Mouse (Mus musculus) layer of hippocampus, adult 2 months (tissue): ENCODE measurements at regions not wholly inside any gene's neighbourhood (a gene's known extent, or its start where the extent isn't known, plus 50 kb on each side); places are given as distances from the start of the nearest gene placed in this dataset.
A peak's percentile ranks its signal among the peaks of the same experiment; 100 is the strongest.

Experiments
- DNase-seq, 2 experiments: peaks; one replicate each; pipeline ENCODE4 v3.0.0; 2022; ENCODE audit warnings: low spot score in 2 of 2
- H3K27ac ChIP-seq: fragments of 200-600 bp; 2 replicates; pipeline ENCODE4 v1.8.1; 2022
- H3K4me3 ChIP-seq: fragments of 200-600 bp; 2 replicates; pipeline ENCODE4 v1.8.1; 2022; ENCODE audit warnings: mild to moderate bottlenecking
- CTCF ChIP-seq: fragments of 200-600 bp; conservative IDR thresholded peaks from 2 replicates; pipeline ENCODE4 v1.8.1; 2022; ENCODE audit warnings: antibody characterized with exemption, mild to moderate bottlenecking, moderate library complexity

- Histone ChIP-seq H3K4me3 (no peak overlapping the region), H3K27ac (no peak overlapping the region)
- peak in 1 of 2 experiments; percentile 35 for DNase-seq
- TF ChIP-seq CTCF = peak; percentile 31
Observed at GRCm38 (mm10) chr4:83166867-83167814, 115.0 kb upstream of the Frem1 start.

- no peak for DNase-seq
- no peak for TF ChIP-seq CTCF
- H3K27ac ChIP-seq = no peak overlapping the region
- H3K4me3 ChIP-seq = no peak overlapping the region
Observed at GRCm38 (mm10) chr4:83146740-83147139, 94.6 kb upstream of the Frem1 start.

- no peak for TF ChIP-seq CTCF
- DNase-seq = no peak
- H3K4me3 ChIP-seq = no peak overlapping the region
- H3K27ac ChIP-seq = no peak overlapping the region
Observed at GRCm38 (mm10) chr4:83145738-83146217, 93.6 kb upstream of the Frem1 start.

- TF ChIP-seq CTCF = peak; percentile 48
- no peak for DNase-seq
- Histone ChIP-seq H3K27ac (no peak overlapping the region), H3K4me3 (no peak overlapping the region)
Observed at GRCm38 (mm10) chr4:83144781-83145517, 92.8 kb upstream of the Frem1 start.

- DNase-seq = no peak
Observed at GRCm38 (mm10) chr4:83141736-83142135, 89.6 kb upstream of the Frem1 start.

GRCm38 (mm10) chr4:83122668-83123005 is 70.5 kb upstream of the Frem1 start:
- Histone ChIP-seq H3K4me3 (no peak overlapping the region), H3K27ac (no peak overlapping the region)
- TF ChIP-seq CTCF = no peak
- no peak for DNase-seq

More at GRCm38 (mm10) chr4:83141736-83142135, 89.6 kb upstream of the Frem1 start:
- no peak overlapping the region for H3K4me3 ChIP-seq
- no peak for TF ChIP-seq CTCF
- H3K27ac ChIP-seq = no peak overlapping the region

- DNase-seq = no peak
- TF ChIP-seq CTCF = no peak
- H3K4me3 ChIP-seq = no peak overlapping the region
- no peak overlapping the region for H3K27ac ChIP-seq
Observed at GRCm38 (mm10) chr4:83122003-83122667, 70.0 kb upstream of the Frem1 start.

GRCm38 (mm10) chr4:83108659-83108967 is 56.5 kb upstream of the Frem1 start:
- DNase-seq = no peak
- Histone ChIP-seq H3K27ac (no peak overlapping the region), H3K4me3 (no peak overlapping the region)
- TF ChIP-seq CTCF = no peak

- H3K4me3 ChIP-seq = no peak overlapping the region
- DNase-seq = no peak
- no peak for TF ChIP-seq CTCF
- H3K27ac ChIP-seq = no peak overlapping the region
Observed at GRCm38 (mm10) chr4:83107958-83108658, 56.0 kb upstream of the Frem1 start.

GRCm38 (mm10) chr4:83107161-83107560 is 55.0 kb upstream of the Frem1 start:
- no peak for DNase-seq
- H3K27ac ChIP-seq = no peak overlapping the region
- no peak for TF ChIP-seq CTCF
- H3K4me3 ChIP-seq = no peak overlapping the region

- no peak for TF ChIP-seq CTCF
- Histone ChIP-seq H3K27ac (no peak overlapping the region), H3K4me3 (no peak overlapping the region)
- DNase-seq = no peak
Observed at GRCm38 (mm10) chr4:83104045-83104681, 52.0 kb upstream of the Frem1 start.

- Histone ChIP-seq H3K27ac (no peak overlapping the region), H3K4me3 (no peak overlapping the region)
- no peak for DNase-seq
- TF ChIP-seq CTCF = no peak
Observed at GRCm38 (mm10) chr4:83102893-83103292, 50.8 kb upstream of the Frem1 start.
